In the genomic region with DNA sequence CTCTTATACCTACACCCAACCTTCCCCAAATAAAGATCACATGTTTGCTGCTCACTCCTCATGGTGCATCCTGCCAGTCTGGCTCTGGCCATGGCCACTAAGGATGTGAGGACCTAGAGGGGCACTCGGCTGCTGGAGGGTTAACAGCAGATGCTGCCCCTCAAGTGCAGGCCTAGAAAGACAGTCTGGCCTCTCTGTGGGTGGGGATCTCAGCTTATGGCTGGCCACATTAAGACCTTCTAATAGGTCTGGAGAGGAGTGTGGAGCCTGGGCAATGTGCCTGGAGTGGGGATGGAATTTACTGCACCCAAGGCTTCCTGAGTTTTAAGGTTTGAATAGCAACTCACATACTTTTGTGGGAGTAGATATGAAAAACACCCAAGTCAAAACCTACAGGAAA, we compare ENCODE assay signal across 9 mouse cellular contexts.
A peak's percentile ranks its signal among the peaks of the same experiment; 100 is the strongest.
DNase-seq lines count a peak whose midpoint lies in the region; ATAC-seq and TF ChIP-seq lines count a peak whose summit lies in the region.
"Had no signal": no experiment of that assay in that cellular context is flagged by ENCODE, and none has a peak within 500 bp of the region (broad histone marks: within the 10 kb centered on the region; RNA-seq: fewer than 3 reads in every experiment).

No protein-coding gene starts in this region.

- no peak overlapping the region for H3K9ac ChIP-seq in hindbrain, postnatal 0 days (replicated peaks; ENCODE audit: low read length)
- H3K9ac ChIP-seq in hindbrain, embryonic 12.5 days, result no peak overlapping the region

- peak; percentile 71 for DNase-seq in hindbrain, postnatal 0 days (ENCODE audit: low spot score)
- DNase-seq in urinary bladder, postnatal 4 days (ENCODE audit: low spot score in 2 of 2), result peak; percentile 67 to 73
- no peak for DNase-seq in urinary bladder, postnatal 10 days (ENCODE audit: low spot score)
- DNase-seq in cerebellum, postnatal 36 days, result peak; percentile 80 to 81
- peak; percentile 74 for DNase-seq in testis, postnatal 10 days (ENCODE audit: low spot score)
- no peak for DNase-seq in natural killer cell, adult 2 months (ENCODE audit: low spot score in 2 of 2)
- no peak for DNase-seq in MN1 (ENCODE audit: low spot score)

- no peak for TF ChIP-seq CTCF in hindbrain, postnatal 0 days (IDR thresholded peaks at IDR 0.05; ENCODE audit: low read depth)

- H3K4me2 ChIP-seq in hindbrain, postnatal 0 days (ENCODE audit: low read depth, low read length), result no peak overlapping the region
- no peak overlapping the region for H3K4me2 ChIP-seq in hindbrain, embryonic 12.5 days (replicated peaks)

- H3K4me3 ChIP-seq in hindbrain, postnatal 0 days (ENCODE audit: low read length), result no peak overlapping the region
- no peak overlapping the region for H3K4me3 ChIP-seq in hindbrain, embryonic 12.5 days

- ATAC-seq in hindbrain, postnatal 0 days, result peak; percentile 50
- no peak for ATAC-seq in hindbrain, embryonic 12.5 days (ENCODE audit: low FRiP score)

- WGBS in hindbrain, postnatal 0 days, result 44% methylated on average over 1 of the region's 1 CpGs
- 72% methylated on average over 1 of the region's 1 CpGs for WGBS in hindbrain, embryonic 12.5 days

- peaks cover 34% of the 10 kb centered on the region for H3K4me1 ChIP-seq in hindbrain, postnatal 0 days (ENCODE audit: insufficient read depth, low read length)
- H3K4me1 ChIP-seq in hindbrain, embryonic 12.5 days, result peaks cover 52% of the 10 kb centered on the region

- H3K27ac ChIP-seq in hindbrain, postnatal 0 days, result no peak overlapping the region
- H3K27ac ChIP-seq in hindbrain, embryonic 12.5 days, result no peak overlapping the region

- H3K27me3 ChIP-seq in hindbrain, postnatal 0 days (ENCODE audit: insufficient read depth, low read length), result no peaks in the 10 kb centered on the region
- peaks cover 4% of the 10 kb centered on the region; the same call in 1 of the 2 replicates for H3K27me3 ChIP-seq in hindbrain, embryonic 12.5 days

- no peaks in the 10 kb centered on the region for H3K9me3 ChIP-seq in hindbrain, postnatal 0 days (ENCODE audit: low read length)
- no peaks in the 10 kb centered on the region for H3K9me3 ChIP-seq in hindbrain, embryonic 12.5 days (replicated peaks)

- H3K36me3 ChIP-seq in hindbrain, postnatal 0 days (ENCODE audit: insufficient read depth, low read length), result no peaks in the 10 kb centered on the region
- no peaks in the 10 kb centered on the region for H3K36me3 ChIP-seq in hindbrain, embryonic 12.5 days
- H3K36me3 ChIP-seq: G1E had no signal

Comparison
In these comparisons a context has a peak if more than half of its experiments do, and no peak if none do; other contexts are left out.
1. DNase-seq: peak in hindbrain, postnatal 0 days (single experiment), urinary bladder, postnatal 4 days (2 of 2), cerebellum, postnatal 36 days (2 of 2) and testis, postnatal 10 days (single experiment); none in urinary bladder, postnatal 10 days (single experiment), natural killer cell, adult 2 months (0 of 2) and MN1 (single experiment).